Mouse (Mus musculus) embryonic facial prominence, embryonic 14.5 days (tissue): ENCODE data around the gene Srd5a1. TPM values are rescaled to one million over a fixed set of nuclear protein-coding genes. Genes with fewer than 3 reads are reported as not detected.

Experiments used
- polyA plus RNA-seq: library from polyadenylated mRNA; unstranded; fragments of >200 nt; fragmentation: Nextera tagmentation; extraction: Ambion mirVana; gene quantifications from 2 replicates; pipeline ENCODE4 v1.2.1, GENCODE M21; 2014

Gene Srd5a1
- polyA plus RNA-seq, 1 experiment from 2014 or later: 25.9 TPM

Other genes with a start within 250 kb of the Srd5a1 start
- 112 and 128 TPM in 2 replicates for gene Nsun2, start 77.7 kb downstream of the Srd5a1 start, polyA plus RNA-seq
- gene Tent4a, start 76.8 kb downstream of the Srd5a1 start, polyA plus RNA-seq: 7.7 and 7.8 TPM in 2 replicates
- 2.1 and 2.2 TPM in 2 replicates for gene Ube2ql1, start 128.4 kb upstream of the Srd5a1 start, polyA plus RNA-seq
- gene Med10, start 191.0 kb upstream of the Srd5a1 start, polyA plus RNA-seq: 112 and 129 TPM in 2 replicates